11 mouse cellular contexts compared by ENCODE assay signal in the genomic region with DNA sequence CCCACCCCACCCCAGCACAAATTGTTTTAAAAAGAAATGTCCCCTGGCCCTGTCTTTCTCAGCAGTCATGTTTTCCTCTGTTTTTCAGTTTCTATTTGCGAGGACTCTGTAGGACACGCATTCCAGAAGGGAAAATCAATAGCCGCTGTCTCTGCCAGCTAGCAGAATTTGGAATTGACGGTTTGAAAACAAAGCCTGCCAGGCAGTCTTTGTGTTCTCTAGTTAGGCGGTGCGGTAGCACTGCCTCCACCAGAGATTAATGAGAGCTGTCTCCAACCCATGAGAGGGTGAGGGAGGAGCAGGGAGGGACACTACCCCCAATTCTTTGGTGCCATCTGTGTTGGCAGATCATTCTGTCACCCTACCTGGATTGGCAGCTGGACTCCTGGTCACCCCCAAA.
A peak's percentile ranks its signal among the peaks of the same experiment; 100 is the strongest.
DNase-seq lines count a peak whose midpoint lies in the region; ATAC-seq and TF ChIP-seq lines count a peak whose summit lies in the region.
"Had no signal": no experiment of that assay in that cellular context is flagged by ENCODE, and none has a peak within 500 bp of the region (broad histone marks: within the 10 kb centered on the region; RNA-seq: fewer than 3 reads in every experiment).

No protein-coding gene starts in this region.

- H3K4me1 ChIP-seq in forebrain, embryonic 13.5 days, result peaks cover 18% of the 10 kb centered on the region
- no peaks in the 10 kb centered on the region for H3K4me1 ChIP-seq in liver, embryonic 16.5 days (ENCODE audit: control insufficient read depth, low read depth, low read length)
- peaks cover 15% of the 10 kb centered on the region for H3K4me1 ChIP-seq in neural tube, embryonic 15.5 days

- no peaks in the 10 kb centered on the region for H3K36me3 ChIP-seq in forebrain, embryonic 13.5 days (ENCODE audit: poor library complexity, severe bottlenecking)
- H3K36me3 ChIP-seq in liver, embryonic 16.5 days (ENCODE audit: control insufficient read depth, insufficient read depth), result no peaks in the 10 kb centered on the region
- no peaks in the 10 kb centered on the region for H3K36me3 ChIP-seq in neural tube, embryonic 15.5 days

- ATAC-seq in forebrain, embryonic 13.5 days, result peak; percentile 54; the same call in 1 of the 2 replicates
- ATAC-seq in liver, embryonic 16.5 days (ENCODE audit: low read depth), result no peak
- ATAC-seq in neural tube, embryonic 15.5 days (ENCODE audit: low FRiP score), result 0 out of 2 replicates have a peak, but pooled peaks have one; percentile 33

- peak overlapping the region; percentile 20 for H3K4me2 ChIP-seq in forebrain, embryonic 13.5 days
- H3K4me2 ChIP-seq in liver, embryonic 16.5 days (ENCODE audit: low read depth, low read length), result peak overlapping the region; percentile 5; the same call in 1 of the 2 replicates
- no peak overlapping the region for H3K4me2 ChIP-seq in neural tube, embryonic 15.5 days
- H3K4me2 ChIP-seq: heart, embryonic 11.5 days had no signal

- 0 out of 2 replicates have a peak overlapping the region, but pooled peaks have one; percentile 23 for H3K27ac ChIP-seq in layer of hippocampus, adult 2 months
- no peak overlapping the region for H3K27ac ChIP-seq in forebrain, embryonic 13.5 days
- H3K27ac ChIP-seq in liver, embryonic 16.5 days (ENCODE audit: low read length), result no peak overlapping the region
- peak overlapping the region; percentile 18; the same call in 1 of the 2 replicates for H3K27ac ChIP-seq in neural tube, embryonic 15.5 days (replicated peaks)

- intact Hi-C loops in gastrocnemius, postnatal 14 days (cut with DNase I; ENCODE audit: low total_unique reads), result no loop called here

- no peak overlapping the region for H3K4me3 ChIP-seq in layer of hippocampus, adult 2 months
- no peak overlapping the region for H3K4me3 ChIP-seq in forebrain, embryonic 13.5 days
- H3K4me3 ChIP-seq in liver, embryonic 16.5 days (ENCODE audit: low read depth, low read length), result no peak overlapping the region
- no peak overlapping the region for H3K4me3 ChIP-seq in neural tube, embryonic 15.5 days (replicated peaks)
- H3K4me3 ChIP-seq: myocyte had no signal

- DNase-seq in layer of hippocampus, adult 2 months (ENCODE audit: low spot score in 2 of 2), result no peak
- no peak for DNase-seq in layer of hippocampus, adult 9-10 months (ENCODE audit: low spot score)
- DNase-seq in gastrocnemius, postnatal 14 days, result no peak
- no peak for DNase-seq in lung, postnatal 36 days
- DNase-seq in lung, postnatal 4 days, result no peak
- DNase-seq: right cerebral cortex, postnatal 25 days had no signal

- TF ChIP-seq CTCF in layer of hippocampus, adult 2 months (conservative IDR thresholded peaks at IDR 0.05), result no peak

- H3K9me3 ChIP-seq in forebrain, embryonic 13.5 days (replicated peaks), result no peaks in the 10 kb centered on the region
- no peaks in the 10 kb centered on the region for H3K9me3 ChIP-seq in liver, embryonic 16.5 days (replicated peaks; ENCODE audit: control insufficient read depth, low read length)
- no peaks in the 10 kb centered on the region for H3K9me3 ChIP-seq in neural tube, embryonic 15.5 days (replicated peaks)

- 2% methylated on average over 6 of the region's 6 CpGs for WGBS in forebrain, embryonic 13.5 days
- 50% methylated on average over 6 of the region's 6 CpGs for WGBS in liver, embryonic 16.5 days (ENCODE audit: insufficient replicate concordance)
- 13% methylated on average over 6 of the region's 6 CpGs for WGBS in neural tube, embryonic 15.5 days

- H3K27me3 ChIP-seq in forebrain, embryonic 13.5 days, result peaks cover 38% of the 10 kb centered on the region
- no peaks in the 10 kb centered on the region for H3K27me3 ChIP-seq in liver, embryonic 16.5 days (ENCODE audit: control insufficient read depth, insufficient read depth, low read depth, low read length)
- no peaks in the 10 kb centered on the region; the same call in 1 of the 2 replicates for H3K27me3 ChIP-seq in neural tube, embryonic 15.5 days (replicated peaks)

- H3K9ac ChIP-seq in forebrain, embryonic 13.5 days, result no peak overlapping the region
- no peak overlapping the region for H3K9ac ChIP-seq in liver, embryonic 16.5 days (ENCODE audit: low read depth, low read length)
- H3K9ac ChIP-seq in neural tube, embryonic 15.5 days (replicated peaks), result no peak overlapping the region

Comparison
In these comparisons a context has a peak if more than half of its experiments do, and no peak if none do; other contexts are left out.
1. H3K27ac ChIP-seq: peak in layer of hippocampus, adult 2 months (single experiment) and neural tube, embryonic 15.5 days (single experiment); none in forebrain, embryonic 13.5 days (single experiment) and liver, embryonic 16.5 days (single experiment).